Mouse (Mus musculus) left cerebral cortex, postnatal 14 days (tissue): Measurements from ENCODE around the gene Eif2ak2. TPM values are rescaled to one million over a fixed set of nuclear protein-coding genes. Genes with fewer than 3 reads are reported as not detected.
A peak's percentile ranks its signal among the peaks of the same experiment; 100 is the strongest.

ENCODE experiments used
- DNase-seq, 2 experiments: peaks; one replicate each; pipeline ENCODE4 v3.0.0; 2021 to 2022; ENCODE audit warnings: low spot score in 2 of 2, mixed read lengths in 1 of 2
- intact Hi-C: fragments of 180-260 bp; cut with DNase I; formaldehyde crosslinking; loops from one replicate; pipeline ENCODE4 v1.15.1; 2025
- long read RNA-seq, 2 experiments: library from polyadenylated mRNA; stranded (forward); transcript quantifications; one replicate each; pipeline ENCODE4 v2.0.0; 2021
- total RNA-seq, 2 experiments: library from RNA; stranded (reverse); gene quantifications; 2 replicates each; pipeline ENCODE4 v1.2.3; 2021

Gene Eif2ak2
- total RNA-seq: 1 to 10 TPM; 3.4 to 5.7 TPM
- long read RNA-seq, experiment 1: 0 reads
- long read RNA-seq, experiment 2: 0 reads

DNA sequence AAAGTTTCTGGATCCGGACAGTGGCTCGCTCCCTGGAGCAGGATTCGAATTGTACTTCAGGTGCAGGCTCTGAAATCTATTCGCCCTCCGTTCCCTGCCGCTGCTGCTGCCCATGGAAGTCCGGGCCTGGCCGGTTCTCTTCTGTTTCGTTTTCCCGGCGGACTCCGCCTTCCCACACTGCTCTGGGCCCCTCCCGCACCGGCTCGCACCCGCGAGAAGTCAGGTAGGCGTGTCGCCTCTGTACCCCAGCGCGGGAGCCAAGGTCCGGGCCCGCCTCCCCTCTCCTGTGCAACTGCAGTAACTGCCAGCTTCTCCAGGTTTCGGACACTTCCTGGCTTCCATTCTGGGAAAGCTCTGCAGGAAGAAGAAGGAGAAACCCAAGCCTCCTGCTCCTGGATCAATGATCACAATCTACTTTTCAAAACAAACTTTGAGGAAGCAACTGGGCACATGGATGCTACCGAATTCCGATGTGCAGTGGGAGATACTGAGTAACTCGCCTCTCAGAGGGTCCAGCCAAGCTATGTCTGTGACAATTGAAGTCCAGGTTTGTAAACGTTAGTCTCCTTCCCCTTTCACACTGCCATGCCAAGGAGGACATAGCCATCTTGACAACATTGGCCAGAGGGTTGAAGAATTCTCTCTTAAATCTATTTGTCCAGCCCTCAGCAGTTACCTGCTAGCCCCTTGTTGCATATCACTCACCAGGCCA, at the start of gene Eif2ak2:
TSS of gene Eif2ak2 (minus strand) at position 173 of the 712 bp plus-strand sequence.
- intact Hi-C loops: no loop called here
- peak; percentile 35 to 47 for DNase-seq

DNA sequence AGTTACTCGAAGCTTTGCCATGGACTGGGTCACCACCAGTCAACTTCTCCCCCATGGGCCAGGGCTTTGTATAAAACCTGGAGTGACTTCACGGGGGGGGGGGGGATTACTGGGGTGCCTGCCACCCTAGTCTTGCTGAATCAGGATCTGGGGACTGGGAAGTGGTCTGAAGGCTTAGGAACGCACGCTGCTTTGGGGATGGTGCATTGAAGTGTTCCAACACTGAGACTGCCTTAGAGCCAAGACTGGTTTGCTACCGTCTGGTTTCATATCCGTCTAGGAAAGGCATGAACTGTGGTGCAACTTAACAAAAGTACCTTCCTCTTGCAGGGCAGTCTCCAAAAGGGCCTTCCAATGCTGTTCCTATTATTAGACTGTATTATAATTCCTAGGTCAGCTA, 35.3 kb upstream of the Eif2ak2 start:
- intact Hi-C loops: no loop called here
- DNase-seq: peak; percentile 13 to 29

DNA sequence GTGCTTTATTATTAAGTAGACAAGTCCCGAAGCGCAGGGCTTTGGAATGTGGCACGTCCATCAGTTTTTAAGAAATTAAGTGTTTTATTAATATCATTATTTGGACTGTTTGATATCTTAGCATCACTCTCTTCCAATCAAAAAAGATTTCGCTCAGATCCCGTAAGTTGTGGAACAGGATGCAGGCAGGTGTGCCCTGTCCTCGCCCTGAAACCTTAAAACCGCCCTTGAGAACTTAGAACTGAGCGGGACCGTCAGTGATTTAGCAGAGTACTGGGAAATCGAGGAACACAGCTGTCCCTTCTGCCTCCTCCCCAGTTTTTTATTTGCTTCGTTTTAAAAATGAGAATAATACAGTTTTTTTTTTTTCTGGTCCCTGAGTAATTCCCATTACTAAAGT, 34.5 kb upstream of the Eif2ak2 start:
- intact Hi-C loops: no loop called here
- DNase-seq: no peak

DNA sequence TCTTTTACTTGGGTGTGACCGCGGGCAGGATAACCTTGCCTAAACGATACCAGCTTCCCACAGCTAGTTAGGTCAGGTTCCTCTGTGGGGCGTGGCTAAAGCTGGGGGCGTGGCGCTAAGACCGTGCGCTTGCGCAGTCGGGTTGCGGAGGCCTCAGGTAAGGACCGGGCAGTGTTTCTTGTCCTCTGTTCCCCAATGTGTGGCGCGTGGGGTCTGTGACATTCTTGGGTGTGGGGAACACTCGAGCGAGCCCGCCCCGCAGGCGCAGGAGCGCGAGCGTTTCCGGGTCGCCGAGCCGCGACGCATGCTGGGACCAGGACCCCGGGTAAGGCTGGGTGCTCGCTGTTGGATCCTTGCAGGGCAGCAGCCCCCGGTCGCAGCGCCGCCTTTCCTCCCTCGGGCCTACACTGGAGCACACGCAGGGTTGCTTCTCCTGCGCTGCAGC, 34.0 kb upstream of the Eif2ak2 start, which contains the start of gene Cebpzos:
TSS of gene Cebpzos (plus strand) at position 132 of the 445 bp plus-strand sequence.
- intact Hi-C loops: no loop called here
- peak; percentile 87 to 91 for DNase-seq

DNA sequence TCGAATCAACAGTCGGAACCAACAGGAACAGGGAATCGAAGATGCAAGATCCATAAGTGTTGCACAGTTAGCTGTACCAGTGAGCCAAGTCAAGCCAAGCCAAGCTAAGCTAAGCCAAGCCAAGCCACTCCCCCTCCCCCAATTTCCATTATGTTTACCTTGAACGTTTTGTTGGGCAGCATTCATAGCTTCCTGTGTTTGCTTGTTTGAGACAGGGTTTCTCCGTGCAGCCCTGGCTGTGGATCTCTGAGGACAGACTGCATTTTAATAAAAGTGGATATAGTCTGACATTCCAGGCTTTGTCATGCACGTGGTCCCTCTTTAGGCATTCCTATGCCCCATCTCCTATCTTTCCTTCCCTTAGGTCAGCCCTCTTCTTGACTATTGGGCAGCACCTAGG, 33.4 kb upstream of the Eif2ak2 start:
- intact Hi-C loops: no loop called here
- no peak for DNase-seq

DNA sequence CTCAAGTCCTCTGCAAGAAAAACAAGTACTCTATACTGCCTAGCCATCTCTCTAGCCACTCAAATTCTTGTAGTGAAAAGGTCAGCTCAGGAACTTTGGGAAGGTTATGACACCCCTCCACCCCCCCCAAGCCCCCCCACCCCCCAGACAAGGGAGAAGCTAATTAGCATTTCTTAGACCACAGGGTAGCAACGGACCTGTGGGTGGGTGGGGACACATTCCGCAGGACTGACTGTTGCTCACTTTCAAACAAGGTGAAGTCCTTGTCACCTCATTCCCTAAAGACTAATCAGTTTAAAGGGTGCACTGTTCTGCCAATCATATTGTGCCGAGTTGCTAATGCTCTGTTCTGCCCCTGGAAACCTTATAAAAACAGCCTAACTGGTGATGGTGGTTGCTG, 31.5 kb upstream of the Eif2ak2 start:
- intact Hi-C loops: no loop called here
- no peak for DNase-seq

DNA sequence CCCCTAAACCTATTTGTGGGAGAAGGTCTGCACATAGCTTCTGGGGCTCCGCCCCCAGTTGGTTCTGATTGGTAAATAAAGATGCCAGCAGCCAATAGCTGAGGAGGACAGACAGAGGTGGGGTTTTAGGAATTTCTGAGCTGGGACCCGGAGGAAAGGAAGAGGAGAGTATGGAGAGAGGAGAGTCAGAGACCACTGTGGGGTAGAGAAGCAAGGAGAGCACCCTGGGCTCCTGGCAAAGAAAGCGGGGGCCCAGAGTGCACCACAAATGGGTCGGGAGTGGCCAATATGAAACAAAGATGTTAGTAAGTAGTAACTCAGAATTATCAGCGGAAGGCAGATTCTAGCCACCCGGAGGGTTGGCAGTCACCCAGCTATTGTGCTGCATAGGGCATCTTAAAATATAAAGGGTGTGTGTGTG, 30.5 kb upstream of the Eif2ak2 start:
- intact Hi-C loops: no loop called here
- peak; percentile 22 to 32 for DNase-seq

DNA sequence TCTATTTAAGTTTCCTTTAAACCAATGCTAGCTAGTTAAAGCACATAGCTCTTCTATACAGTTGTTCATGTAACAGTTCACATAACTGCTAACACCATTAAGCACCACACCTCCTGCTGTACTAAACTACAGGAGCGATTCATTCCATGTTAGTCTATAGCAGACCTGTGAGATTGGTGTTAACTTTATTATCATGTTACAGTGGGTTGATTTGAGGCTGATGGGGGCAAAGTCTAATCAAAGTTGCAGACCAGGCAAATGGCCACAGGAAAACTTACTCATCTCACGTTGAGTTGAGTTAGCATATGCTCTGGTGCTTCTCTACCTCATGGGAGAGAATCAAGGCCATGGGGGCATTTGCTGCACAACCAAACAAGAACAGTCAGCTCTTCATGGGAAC, 27.0 kb upstream of the Eif2ak2 start:
- no peak for DNase-seq
- intact Hi-C loops: no loop called here

DNA sequence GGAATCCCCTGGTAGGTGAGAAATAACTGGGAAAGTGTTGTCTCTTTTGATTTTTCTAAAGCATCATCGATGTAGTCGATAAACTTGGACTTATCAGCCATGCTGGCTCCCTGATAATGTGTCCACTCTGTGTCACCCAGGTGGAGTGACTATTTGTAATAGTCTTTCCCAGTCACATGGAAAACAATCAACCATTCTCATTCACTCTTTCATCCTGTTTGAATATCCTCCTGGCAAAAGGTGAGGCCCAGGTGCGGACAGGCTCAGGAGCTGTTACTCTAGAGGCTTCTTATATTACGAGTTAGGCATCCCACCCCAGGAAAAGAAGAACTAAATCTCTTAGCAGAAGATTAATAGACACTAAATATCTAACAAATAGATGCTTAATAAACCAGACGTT, 24.5 kb upstream of the Eif2ak2 start, which contains the start of gene Sult6b1:
TSS of gene Sult6b1 (minus strand) at position 101 of the 400 bp plus-strand sequence.
- DNase-seq: no peak
- intact Hi-C loops: no loop called here

DNA sequence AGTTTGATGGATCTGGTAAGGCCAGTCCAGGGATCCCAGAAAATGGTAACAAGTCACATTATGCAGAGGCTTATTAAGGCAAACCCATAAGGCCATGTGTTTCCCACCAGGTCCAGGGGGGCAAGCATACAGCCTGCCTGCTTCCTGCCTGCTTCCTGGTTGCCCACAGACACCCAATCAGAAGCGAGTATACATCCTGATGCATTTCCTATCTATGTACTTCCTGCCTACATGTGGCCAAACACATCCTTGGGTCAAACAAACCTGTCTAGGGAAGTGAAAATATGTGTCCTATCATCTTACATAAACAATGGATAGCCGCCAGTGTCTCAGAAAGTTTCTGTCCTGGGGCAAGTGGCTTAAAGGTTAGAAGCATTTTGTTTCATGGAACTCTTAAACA, 20.8 kb upstream of the Eif2ak2 start:
- intact Hi-C loops: no loop called here
- no peak for DNase-seq

DNA sequence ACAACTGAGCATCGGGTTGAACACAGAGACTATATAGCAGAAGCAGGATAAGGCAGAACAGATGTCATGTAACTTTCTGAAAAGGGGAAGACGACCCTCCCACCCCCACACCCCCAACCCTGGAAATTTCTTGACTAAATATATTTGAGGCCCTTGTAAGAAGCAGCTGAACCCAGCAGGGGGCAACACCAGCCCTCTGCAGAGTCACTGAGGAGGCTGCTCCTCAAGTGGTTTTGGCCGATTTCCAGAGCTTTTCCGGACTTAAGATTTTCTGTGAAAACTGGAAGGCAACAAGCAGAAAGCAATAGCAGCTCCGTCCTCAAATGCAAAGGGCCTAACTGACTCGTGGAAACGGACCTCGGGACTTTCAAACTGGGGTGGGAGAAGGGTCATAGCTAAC, 13.0 kb upstream of the Eif2ak2 start:
- peak; percentile 46 to 63 for DNase-seq
- intact Hi-C loops: no loop called here

DNA sequence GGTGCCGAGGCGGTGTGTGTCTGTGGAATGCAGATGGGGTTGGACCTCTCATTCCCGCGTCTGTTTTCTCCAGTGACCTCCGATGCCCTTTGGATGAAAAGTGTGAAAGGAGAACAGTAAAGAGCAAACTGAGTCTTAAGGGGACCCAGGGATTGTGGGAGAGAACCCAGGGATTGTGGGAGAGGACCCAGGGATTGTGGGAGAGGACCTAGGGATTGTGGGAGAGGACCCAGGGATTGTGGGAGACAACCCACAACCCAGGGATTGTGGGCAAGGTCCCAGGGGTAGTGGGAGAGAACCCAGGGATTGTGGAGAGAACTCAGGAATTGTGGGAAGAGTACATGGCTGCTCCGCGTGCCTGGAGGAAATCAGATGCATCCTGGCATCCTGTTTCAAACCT, 12.6 kb upstream of the Eif2ak2 start:
- intact Hi-C loops: no loop called here
- no peak for DNase-seq

DNA sequence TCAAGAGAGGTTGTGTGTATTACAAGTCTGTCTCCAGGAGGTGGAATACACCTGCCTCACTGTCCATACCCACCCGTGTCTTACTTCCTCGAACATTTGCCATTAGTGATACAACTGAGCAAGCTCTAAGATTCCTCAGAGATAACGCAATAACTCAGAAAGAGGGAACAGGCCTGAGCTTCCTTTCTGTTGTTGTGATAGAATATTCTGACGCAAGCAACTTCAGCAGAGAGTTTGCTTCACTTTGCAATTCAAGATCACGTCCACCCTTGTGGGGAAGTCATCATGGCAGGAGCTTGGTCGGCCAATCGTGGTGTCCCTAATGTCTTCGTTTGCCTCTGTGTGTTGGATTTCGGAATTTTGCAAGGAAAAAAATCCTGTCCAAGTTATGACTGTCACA, 8.6 kb upstream of the Eif2ak2 start:
- intact Hi-C loops: no loop called here

DNA sequence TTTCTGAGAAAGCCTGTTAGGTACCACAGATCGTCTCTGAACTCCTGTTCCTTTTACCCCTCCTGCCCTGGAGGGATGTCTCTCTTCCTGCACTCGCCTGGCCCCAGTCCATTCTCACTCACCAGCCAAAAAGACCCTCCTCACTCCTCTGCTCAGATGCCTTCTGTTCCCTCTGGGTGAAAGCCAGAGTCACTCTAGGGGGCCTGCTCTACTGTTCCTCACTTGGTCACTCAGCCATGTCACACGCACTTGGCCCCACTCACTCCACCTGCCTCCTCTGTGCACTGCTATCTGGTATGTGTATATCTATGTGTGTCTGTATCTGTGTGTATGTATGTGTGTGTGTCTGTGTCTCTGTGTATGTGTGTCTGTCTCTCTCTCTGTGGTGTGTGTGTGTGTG, 6.8 kb upstream of the Eif2ak2 start:
- intact Hi-C loops: no loop called here
- DNase-seq: no peak

More for the DNA sequence above, 8.6 kb upstream of the Eif2ak2 start:
- no peak for DNase-seq

DNA sequence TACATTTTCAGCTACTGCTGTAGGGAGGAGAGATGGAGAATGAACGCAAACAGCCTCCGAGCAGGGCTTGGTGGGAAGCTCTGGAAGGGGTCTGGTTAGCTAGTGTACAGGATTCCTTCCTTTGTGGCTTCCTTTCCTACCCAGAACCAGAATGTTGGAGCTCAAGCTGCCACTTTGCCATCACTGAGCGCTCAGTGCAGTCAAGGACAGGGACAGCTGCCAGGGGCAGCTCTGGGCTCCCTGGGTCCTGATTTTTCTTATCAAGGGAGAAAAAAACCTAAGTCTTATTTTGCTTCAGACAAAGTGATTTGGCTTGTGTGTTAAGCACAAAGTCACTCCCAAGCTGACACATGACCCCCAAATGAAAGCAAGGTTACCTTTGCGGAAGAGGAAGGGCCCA, 6.2 kb upstream of the Eif2ak2 start:
- no peak for DNase-seq
- intact Hi-C loops: no loop called here

DNA sequence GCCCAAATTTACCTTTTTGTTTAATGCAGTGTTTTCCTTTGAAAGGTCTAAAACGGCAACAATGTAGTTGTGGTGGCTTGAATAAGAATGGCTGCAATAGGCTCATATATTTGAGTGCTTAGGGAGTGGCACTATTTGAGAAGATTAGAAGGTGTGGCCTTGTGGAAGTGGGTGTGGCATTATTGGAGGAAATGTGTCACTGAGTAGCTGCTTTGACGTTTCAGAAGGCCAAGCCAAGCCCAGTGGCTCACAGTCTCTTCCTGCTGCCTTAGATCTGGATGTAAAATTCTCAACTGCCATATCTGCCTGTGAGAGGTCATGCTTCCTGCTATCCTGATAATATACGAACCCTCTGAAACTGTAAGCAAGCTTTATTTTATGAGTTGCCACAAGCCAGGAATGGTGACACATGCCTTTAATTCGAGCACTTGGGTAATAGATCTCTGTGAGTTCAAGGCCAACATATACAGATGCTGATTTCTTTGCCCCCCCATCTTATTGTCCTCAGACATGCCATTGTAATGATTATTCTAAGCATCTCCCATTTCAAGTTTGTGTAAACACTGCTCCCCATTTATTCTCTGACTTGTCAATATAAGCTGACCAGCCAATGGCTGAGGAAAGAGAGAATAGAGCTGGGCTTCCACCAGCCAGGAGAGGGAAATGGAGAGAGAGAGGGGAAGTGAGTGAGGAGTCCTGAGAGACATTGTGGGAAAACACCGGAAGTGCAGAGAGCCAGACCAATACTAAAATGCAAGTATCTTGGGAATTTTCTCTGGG, 3.1 kb upstream of the Eif2ak2 start:
- intact Hi-C loops: no loop called here
- no peak for DNase-seq

DNA sequence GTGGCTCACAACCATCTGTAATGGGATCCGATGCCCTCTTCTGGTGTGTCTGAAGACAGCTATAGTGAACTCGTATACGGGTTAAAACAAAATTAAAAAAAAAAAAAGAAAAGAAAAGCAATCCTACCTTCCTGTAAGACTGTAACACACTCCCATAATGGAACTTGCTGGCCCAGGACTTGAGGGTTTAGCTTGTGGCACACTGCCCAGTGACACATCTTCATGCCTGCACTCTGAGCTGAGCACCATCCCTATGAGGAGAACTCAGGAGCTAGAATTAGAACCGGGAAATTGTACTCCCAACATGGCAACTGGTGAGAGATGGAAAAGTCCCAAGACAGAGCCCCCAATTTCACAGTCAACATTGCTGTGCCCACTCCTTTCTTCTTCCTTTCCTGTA, 918 bp upstream of the Eif2ak2 start:
- no peak for DNase-seq
- intact Hi-C loops: no loop called here

DNA sequence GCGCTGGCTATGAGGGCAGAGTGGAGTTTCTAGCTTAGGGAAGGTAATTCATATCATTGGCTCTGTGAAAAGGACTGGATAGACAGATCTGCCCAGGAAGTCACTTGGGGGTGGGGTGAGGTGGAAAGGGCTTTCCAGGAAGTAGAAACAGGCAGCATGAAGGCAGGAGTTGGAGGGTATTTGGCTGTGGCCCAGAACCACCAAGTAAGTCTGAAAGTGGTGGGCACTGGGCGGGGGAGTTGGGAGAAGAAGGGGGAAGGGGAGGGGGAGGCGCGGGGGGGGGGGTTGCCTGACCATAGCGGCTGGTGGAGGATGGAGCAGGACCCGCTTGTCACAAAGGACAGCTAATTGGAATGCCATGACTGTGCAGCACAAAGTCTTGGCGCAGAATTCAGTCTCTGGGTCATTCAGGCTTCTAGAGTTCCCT, 482 bp downstream of the Eif2ak2 start:
- intact Hi-C loops: no loop called here
- DNase-seq: peak in 1 of 2 experiments; percentile 6

DNA sequence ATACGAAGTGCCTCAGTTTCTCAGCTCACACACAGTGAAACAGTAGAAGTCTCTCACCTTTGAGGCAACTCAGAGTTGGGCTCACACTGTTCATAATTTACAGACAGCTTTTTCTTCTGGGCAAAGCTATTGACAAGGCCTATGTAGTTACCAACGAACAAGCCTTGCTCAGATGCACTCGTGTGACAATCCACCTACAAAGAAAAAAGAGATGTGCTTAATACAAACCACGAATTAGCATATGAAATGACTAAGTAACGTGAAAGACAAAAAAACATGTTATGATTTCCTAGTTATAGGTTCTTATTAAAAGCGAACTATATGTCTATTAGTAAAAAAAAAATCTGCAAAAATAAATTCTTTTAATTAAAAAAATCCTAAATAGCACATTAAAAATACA, 8.5 kb downstream of the Eif2ak2 start:
- intact Hi-C loops: no loop called here
- DNase-seq: no peak

DNA sequence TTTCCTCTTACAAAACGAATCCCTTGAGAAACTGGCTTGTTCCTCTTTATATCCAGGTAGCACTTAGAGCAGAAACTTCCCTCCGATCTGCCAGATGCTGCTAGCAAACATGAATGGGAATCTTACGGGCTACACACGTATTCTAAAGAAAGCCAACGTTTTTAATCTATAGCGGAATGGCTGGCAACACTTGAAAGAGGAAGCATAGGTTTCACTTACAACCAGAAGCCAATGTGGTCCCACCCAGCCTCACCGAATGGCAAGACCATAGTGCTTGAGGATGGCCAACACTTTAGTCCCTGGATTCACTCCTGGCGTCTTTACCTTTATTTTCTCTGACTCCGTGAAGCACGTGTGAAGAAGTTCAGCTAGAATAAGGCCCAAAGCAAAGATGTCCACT, 26.1 kb downstream of the Eif2ak2 start:
- no peak for DNase-seq
- intact Hi-C loops: no loop called here
